Comparison of ENCODE assay signal across 9 mouse cellular contexts in the genomic region with DNA sequence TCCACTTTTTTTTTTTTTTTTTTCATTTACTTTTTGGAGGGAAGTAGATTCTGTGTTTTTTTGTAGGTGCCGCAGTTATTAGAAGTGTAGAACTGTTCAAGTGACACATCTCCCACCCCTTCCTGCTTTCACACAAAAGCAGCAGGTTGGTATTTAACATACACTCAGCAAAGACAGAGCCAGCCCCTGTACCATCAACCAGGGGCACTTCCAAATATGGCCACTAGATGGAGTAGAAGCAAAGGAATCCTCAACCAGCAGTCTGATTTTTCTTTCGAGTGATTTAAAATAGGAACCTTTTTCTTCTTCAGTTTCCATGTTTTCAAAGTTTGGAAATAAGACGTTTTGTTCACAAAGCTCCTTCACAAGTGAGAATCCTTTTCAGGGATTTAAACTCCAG.
A peak's percentile ranks its signal among the peaks of the same experiment; 100 is the strongest.
DNase-seq lines count a peak whose midpoint lies in the region; ATAC-seq and TF ChIP-seq lines count a peak whose summit lies in the region.
"Had no signal": no experiment of that assay in that cellular context is flagged by ENCODE, and none has a peak within 500 bp of the region (broad histone marks: within the 10 kb centered on the region; RNA-seq: fewer than 3 reads in every experiment).

No protein-coding gene starts in this region.

- no peak overlapping the region for H3K27ac ChIP-seq in thymus, adult 2 months (ENCODE audit: control insufficient read depth, insufficient read depth, low read length)
- no peak overlapping the region for H3K27ac ChIP-seq in limb, embryonic 11.5 days (replicated peaks; ENCODE audit: low read depth, low read length)
- no peak overlapping the region for H3K27ac ChIP-seq in neural tube, embryonic 11.5 days (ENCODE audit: low read depth, low read length)
- H3K27ac ChIP-seq: hindbrain, embryonic 15.5 days had no signal

- H3K9me3 ChIP-seq in limb, embryonic 11.5 days (ENCODE audit: control insufficient read depth, low read length), result no peaks in the 10 kb centered on the region
- H3K9me3 ChIP-seq in neural tube, embryonic 11.5 days (ENCODE audit: control insufficient read depth, low read length), result no peaks in the 10 kb centered on the region
- H3K9me3 ChIP-seq: hindbrain, embryonic 15.5 days had no signal

- TF ChIP-seq POLR2A in thymus, adult 2 months (IDR thresholded peaks at IDR 0.05; ENCODE audit: control insufficient read depth, extremely low read depth, insufficient read depth, low read length, poor library complexity), result no peak

- H3K9ac ChIP-seq in limb, embryonic 11.5 days (ENCODE audit: low read length), result no peak overlapping the region
- H3K9ac ChIP-seq in neural tube, embryonic 11.5 days (ENCODE audit: low read length), result no peak overlapping the region
- H3K9ac ChIP-seq: hindbrain, embryonic 15.5 days had no signal

- peak; percentile 60 for ATAC-seq in inflammation-experienced regulatory T-cells, adult 6 months
- 0 out of 2 replicates have a peak, but pooled peaks have one; percentile 47 for ATAC-seq in limb, embryonic 11.5 days (ENCODE audit: insufficient number of reproducible peaks, low FRiP score, low TSS enrichment, low read depth)
- ATAC-seq in neural tube, embryonic 11.5 days (ENCODE audit: insufficient read depth, low FRiP score, low TSS enrichment), result 0 out of 2 replicates have a peak, but pooled peaks have one; percentile 63

- 6% methylated on average over 3 of the region's 3 CpGs for WGBS in thymus, adult 2 months
- 27% methylated on average over 3 of the region's 3 CpGs for WGBS in limb, embryonic 11.5 days
- WGBS in neural tube, embryonic 11.5 days, result 32% methylated on average over 3 of the region's 3 CpGs

- no peak overlapping the region for H3K4me3 ChIP-seq in thymus, adult 2 months (ENCODE audit: control insufficient read depth, insufficient read depth, low read length)
- no peak overlapping the region for H3K4me3 ChIP-seq in limb, embryonic 11.5 days (ENCODE audit: low read depth, low read length)
- no peak overlapping the region for H3K4me3 ChIP-seq in neural tube, embryonic 11.5 days (ENCODE audit: low read depth, low read length)
- H3K4me3 ChIP-seq: hindbrain, embryonic 15.5 days had no signal

- H3K4me1 ChIP-seq in thymus, adult 2 months (replicated peaks; ENCODE audit: control insufficient read depth, insufficient read depth, low read length), result no peaks in the 10 kb centered on the region
- no peaks in the 10 kb centered on the region for H3K4me1 ChIP-seq in limb, embryonic 11.5 days (ENCODE audit: control insufficient read depth, insufficient read depth, low read length)
- H3K4me1 ChIP-seq in neural tube, embryonic 11.5 days (ENCODE audit: control insufficient read depth, insufficient read depth, low read length), result no peaks in the 10 kb centered on the region
- H3K4me1 ChIP-seq: hindbrain, embryonic 15.5 days had no signal

- H3K36me3 ChIP-seq in thymus, adult 2 months (ENCODE audit: control insufficient read depth, insufficient read depth, low read length), result no peaks in the 10 kb centered on the region
- no peaks in the 10 kb centered on the region for H3K36me3 ChIP-seq in limb, embryonic 11.5 days (ENCODE audit: control insufficient read depth, insufficient read depth, low read length)
- no peaks in the 10 kb centered on the region for H3K36me3 ChIP-seq in neural tube, embryonic 11.5 days (ENCODE audit: control insufficient read depth, insufficient read depth, low read length)
- H3K36me3 ChIP-seq: hindbrain, embryonic 15.5 days had no signal

- H3K27me3 ChIP-seq in thymus, adult 2 months (ENCODE audit: control insufficient read depth, insufficient read depth, low read length), result no peaks in the 10 kb centered on the region
- no peaks in the 10 kb centered on the region for H3K27me3 ChIP-seq in limb, embryonic 11.5 days (ENCODE audit: control insufficient read depth, insufficient read depth, low read length)
- no peaks in the 10 kb centered on the region for H3K27me3 ChIP-seq in neural tube, embryonic 11.5 days (ENCODE audit: control insufficient read depth, insufficient read depth, low read length)
- H3K27me3 ChIP-seq: hindbrain, embryonic 15.5 days had no signal

- H3K4me2 ChIP-seq in limb, embryonic 11.5 days (ENCODE audit: low read depth, severe bottlenecking), result no peak overlapping the region
- no peak overlapping the region for H3K4me2 ChIP-seq in neural tube, embryonic 11.5 days (ENCODE audit: low read depth)
- H3K4me2 ChIP-seq: hindbrain, embryonic 15.5 days had no signal

- no peak for TF ChIP-seq CTCF in thymus, adult 2 months (IDR thresholded peaks at IDR 0.05; ENCODE audit: borderline replicate concordance, control insufficient read depth, extremely low read depth, insufficient read depth, low read length, poor library complexity)

- DNase-seq in thymus, adult 2 months, result peak; percentile 44
- DNase-seq in thymus, adult 18-20 months, result no peak
- peak; percentile 72 for DNase-seq in brain, adult 2 months (ENCODE audit: low read depth, low spot score)
- DNase-seq in fibroblast of lung, adult 2 months (ENCODE audit: low read depth), result peak; percentile 40
- peak; percentile 85 for DNase-seq in limb, embryonic 11.5 days (ENCODE audit: low spot score)
- peak; percentile 48 for DNase-seq in neural tube, embryonic 11.5 days (ENCODE audit: low spot score)
- peak; percentile 25 for DNase-seq in thymus, postnatal 25 days

Comparison
In these comparisons a context has a peak if more than half of its experiments do, and no peak if none do; other contexts are left out.
1. DNase-seq: peak in thymus, adult 2 months (single experiment), brain, adult 2 months (single experiment), fibroblast of lung, adult 2 months (single experiment), limb, embryonic 11.5 days (single experiment), neural tube, embryonic 11.5 days (single experiment) and thymus, postnatal 25 days (single experiment); none in thymus, adult 18-20 months (0 of 2).
2. Peak in every context shown above with its lines, with median percentiles within 50 percentile points of each other: ATAC-seq.